Mouse (Mus musculus) kidney, adult 2 months (tissue): Measurements from ENCODE around the gene Pced1a.

Experiments used
- CTCF ChIP-seq: fragments of 200-500 bp; conservative IDR thresholded peaks from 2 replicates; pipeline ENCODE4 v1.5.1; 2011; ENCODE audit warnings: low read depth, mild to moderate bottlenecking, control low read depth, low read length, moderate library complexity, mixed read lengths; ENCODE audit not compliant: insufficient read depth, insufficient read length
- POLR2A ChIP-seq: fragments of 200-500 bp; IDR thresholded peaks from one replicate; pipeline ENCODE4 v1.6.1; 2011; ENCODE audit warnings: low read depth, low read length, control low read depth

DNA sequence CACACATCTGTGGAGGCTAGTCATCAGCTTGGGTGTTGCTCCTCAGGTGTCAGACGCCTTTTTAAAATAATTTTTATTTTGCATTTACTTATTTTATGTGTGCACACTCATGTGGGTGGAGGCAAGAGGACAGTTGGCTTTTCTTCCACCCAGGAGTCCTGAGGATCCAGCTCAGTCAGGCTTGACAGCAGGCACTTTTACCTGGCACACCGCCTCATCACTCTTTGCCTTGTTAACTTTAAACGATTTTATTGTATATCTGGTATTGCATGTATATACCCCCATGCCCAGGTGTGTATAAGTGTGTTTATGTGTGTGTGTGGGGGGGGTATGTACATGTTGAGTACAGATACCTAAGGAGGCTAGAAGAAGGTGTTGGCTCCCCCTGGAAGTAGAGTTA, 33.4 kb upstream of the Pced1a start:
- no peak for TF ChIP-seq POLR2A
- no peak for TF ChIP-seq CTCF
